Mouse (Mus musculus) urinary bladder, adult 18-20 months (tissue): ENCODE measurements around the gene Etnppl.

Source experiments
- DNase-seq, 2 experiments: peaks; one replicate each; pipeline ENCODE4 v3.0.0; 2022; ENCODE audit warnings: low spot score in 2 of 2, mixed read lengths in 2 of 2

Gene Etnppl

DNA sequence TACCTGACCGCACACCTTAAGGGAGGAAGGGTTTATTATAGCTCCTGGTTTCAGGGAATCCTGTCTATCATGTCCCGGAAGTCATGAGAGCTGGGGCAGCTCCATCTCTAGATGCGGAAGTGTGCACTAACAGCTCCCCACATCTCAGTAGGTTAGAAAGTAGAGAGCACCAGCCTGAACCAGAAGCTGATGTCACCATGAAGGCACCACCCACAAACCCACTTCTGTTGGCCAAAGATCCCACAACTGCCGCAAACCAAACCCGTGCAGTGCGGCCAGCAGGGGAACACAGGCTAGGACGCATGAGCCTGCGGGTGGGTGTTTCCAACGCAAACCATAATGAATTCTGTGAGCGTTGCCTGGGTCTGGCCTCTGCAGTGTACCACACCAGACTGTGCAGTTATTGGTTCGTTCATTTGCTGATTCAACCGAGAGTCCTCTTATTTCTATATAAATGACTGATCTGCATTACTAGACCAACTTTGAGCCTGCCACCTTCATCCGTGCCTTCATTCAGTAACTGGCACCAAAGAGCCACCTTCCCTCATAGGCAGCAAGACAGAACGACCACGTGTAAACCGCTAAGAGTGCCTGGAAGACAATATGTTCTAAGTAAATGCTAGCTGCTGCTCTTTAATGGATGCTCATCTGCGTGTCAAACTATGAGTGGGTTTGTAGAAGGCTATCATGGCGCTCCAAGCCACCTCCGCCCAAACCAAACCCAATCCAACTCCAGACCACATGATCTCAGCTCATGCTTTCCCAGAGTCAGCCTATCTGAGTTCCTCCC, 60.6 kb downstream of the Etnppl start:
- no peak for DNase-seq

DNA sequence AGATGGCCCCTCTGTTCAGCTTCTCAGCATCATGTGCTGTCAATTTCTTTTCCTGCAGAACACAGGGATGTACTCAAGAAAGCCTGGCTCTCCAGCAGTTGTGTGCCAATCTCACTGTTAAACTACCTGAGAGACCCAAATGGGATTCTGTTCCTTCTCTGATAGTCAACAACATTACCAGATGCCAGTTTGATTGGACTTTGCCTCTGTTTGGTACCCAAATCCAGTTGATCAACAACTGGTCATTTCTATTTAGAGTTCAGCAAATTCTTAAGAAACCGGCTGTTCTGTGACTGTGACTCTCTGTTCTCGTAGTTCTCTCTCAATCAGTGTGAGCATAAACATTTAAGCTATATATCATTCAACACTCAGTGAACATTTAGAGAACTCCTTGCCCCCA, 64.0 kb downstream of the Etnppl start:
- no peak for DNase-seq

DNA sequence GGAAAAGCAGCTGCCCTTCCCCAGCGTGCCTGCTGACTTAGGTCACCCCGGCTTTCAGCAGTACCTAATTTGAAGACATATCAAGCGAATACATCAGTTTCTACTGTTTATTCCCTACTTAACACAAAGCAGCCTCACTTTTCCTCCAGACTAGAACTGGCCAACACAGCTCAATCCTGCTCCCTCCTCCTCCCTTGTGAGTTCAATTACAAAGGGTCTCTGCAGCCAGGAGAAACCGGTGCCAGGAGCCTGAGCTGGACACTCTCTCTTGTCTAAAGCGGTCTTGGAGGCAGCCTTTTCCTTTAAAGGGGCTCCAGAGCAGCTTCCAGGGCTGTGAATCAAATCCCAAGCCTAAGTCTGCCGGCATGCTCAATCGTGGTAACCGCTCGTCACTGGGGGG, 64.9 kb downstream of the Etnppl start:
- no peak for DNase-seq

DNA sequence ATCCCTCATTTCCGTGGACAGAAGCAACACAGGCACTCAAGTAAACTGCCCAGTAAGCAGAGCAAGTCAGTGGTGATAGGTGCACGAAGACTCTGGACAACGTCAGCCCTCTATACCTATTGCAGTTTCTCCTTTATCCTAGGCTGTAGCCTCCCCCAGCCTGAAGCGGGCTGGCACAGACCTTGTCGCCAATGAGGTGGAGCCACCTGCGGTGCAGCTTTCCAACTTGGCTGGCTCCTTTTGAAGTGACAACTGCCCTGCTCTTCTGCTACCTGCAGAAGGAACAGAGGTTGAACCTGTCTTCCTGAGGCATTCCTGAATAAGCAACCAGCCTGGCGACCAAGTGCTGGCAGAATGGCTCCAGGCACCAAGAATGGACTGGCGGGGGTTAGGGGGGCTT, 66.6 kb downstream of the Etnppl start:
- no peak for DNase-seq

DNA sequence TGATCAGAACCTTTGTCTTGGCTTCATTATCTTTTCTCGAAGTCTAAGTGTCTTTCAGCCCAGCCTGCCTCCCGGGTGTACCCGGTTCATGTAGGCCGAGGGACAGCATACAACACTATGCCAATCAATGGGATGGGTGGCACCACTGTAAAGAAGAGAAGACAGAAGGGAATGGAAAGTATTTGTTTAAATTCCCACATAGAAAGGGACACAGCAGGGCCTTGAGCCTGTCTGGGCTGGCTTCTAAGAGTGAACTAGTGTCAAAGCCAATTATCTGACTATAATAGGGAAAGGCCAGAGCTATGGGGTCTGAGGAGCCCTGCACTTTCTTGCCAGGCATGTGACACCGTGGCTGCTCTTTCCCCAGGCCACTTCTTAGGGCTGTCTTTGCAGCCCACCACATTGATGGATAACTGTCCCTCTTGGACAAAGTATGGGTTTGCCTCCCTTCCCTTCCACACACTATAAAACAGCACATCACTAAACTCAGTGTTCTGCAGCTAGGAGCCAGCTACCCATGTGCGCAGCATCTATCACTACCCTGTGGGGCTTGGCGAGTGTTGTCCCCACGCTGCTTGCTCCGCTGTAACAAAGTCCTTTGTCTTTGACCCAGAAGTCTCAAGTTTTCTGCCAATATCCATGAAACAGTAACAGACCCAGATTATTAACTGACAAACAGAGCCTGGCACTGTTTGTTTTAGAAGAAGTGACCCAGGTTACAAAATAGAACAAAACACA, 67.2 kb downstream of the Etnppl start:
- DNase-seq = no peak

DNA sequence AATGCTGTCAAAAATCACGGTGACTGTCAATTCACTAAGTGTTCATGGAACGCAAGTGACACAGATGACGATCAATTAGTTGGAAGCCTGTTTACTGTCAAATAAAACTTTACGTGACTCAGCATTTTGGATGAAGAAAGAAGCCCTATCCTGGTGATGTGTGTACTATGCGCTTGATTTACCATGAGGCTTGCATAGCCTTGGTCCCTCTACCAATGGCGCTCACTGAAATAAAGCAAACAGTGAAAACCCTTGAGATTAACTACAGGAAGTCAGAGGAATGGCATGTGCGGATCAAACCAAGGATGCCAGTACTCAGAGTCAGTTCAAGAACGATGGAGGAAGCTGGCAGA, 67.7 kb downstream of the Etnppl start:
- no peak for DNase-seq

DNA sequence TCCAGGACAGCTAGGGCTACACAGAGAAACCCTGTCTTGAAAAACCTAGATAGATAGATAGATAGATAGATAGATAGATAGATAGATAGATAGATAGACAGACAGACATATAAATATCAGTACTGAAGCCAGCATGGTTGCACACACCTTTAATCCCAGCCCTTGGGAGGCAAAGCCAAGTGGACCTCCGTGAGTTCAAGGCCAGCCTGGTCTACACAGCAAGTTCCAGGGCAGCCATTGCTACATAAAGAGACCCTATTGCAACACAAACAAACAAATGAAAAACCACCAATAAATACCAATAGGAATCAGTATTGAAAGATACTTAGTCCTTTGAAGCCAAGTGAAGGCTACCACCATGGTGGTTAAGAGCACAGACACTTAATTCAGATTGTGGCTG, 69.8 kb downstream of the Etnppl start:
- DNase-seq = no peak
